Mouse (Mus musculus) heart, embryonic 14.5 days (tissue): ENCODE results near the gene Gm20696. TPM values are rescaled to one million over a fixed set of nuclear protein-coding genes. Genes with fewer than 3 reads are reported as not detected.

Source experiments
- ATAC-seq: fragments of 200-750 bp; cut with Nextera tagmentation; 2 replicates; pipeline ENCODE4 v1.8.0; 2017; ENCODE audit warnings: low read depth, moderate TSS enrichment; ENCODE audit not compliant: insufficient number of reproducible peaks, insufficient read depth, low FRiP score
- H3K27ac ChIP-seq, 2 experiments: fragments of 200-500 bp in 1 of 2; fragments of 300-500 bp in 1 of 2; sonication (generic) in 1 of 2; replicated peaks in 1 of 2; 2 replicates each; pipeline ENCODE4 v1.5.1; 2012 to 2014; ENCODE audit warnings: low read depth in 2 of 2, low read length in 2 of 2, control low read depth in 1 of 2, mild to moderate bottlenecking in 1 of 2, mixed read lengths in 1 of 2; ENCODE audit not compliant: control insufficient read depth in 1 of 2, insufficient read depth in 1 of 2
- H3K27me3 ChIP-seq: fragments of 300-500 bp; sonication (generic); 2 replicates; pipeline ENCODE4 v1.6.1; 2014; ENCODE audit warnings: mild to moderate bottlenecking, low read length, control low read depth; ENCODE audit not compliant: control insufficient read depth, insufficient read depth
- H3K36me3 ChIP-seq: fragments of 300-500 bp; sonication (generic); 2 replicates; pipeline ENCODE4 v1.6.1; 2014; ENCODE audit warnings: mild to moderate bottlenecking, control low read depth, low read length, mixed read lengths; ENCODE audit not compliant: control insufficient read depth, insufficient read depth
- H3K4me1 ChIP-seq, 2 experiments: fragments of 200-500 bp in 1 of 2; fragments of 300-500 bp in 1 of 2; sonication (generic) in 1 of 2; 2 replicates each; pipeline ENCODE4 v1.6.1; 2012 to 2014; ENCODE audit warnings: low read length in 2 of 2, control low read depth in 1 of 2, mixed read lengths in 1 of 2; ENCODE audit not compliant: control insufficient read depth in 2 of 2, insufficient read depth in 2 of 2
- H3K4me2 ChIP-seq: fragments of 300-500 bp; sonication (generic); 2 replicates; pipeline ENCODE4 v1.6.1; 2014; ENCODE audit warnings: mild to moderate bottlenecking, low read length
- H3K4me3 ChIP-seq, 2 experiments: fragments of 200-500 bp in 1 of 2; fragments of 300-500 bp in 1 of 2; sonication (generic) in 1 of 2; 2 replicates each; pipeline ENCODE4 v1.5.1; 2012 to 2014; ENCODE audit warnings: low read length in 2 of 2, mild to moderate bottlenecking in 2 of 2, control low read depth in 1 of 2, low read depth in 1 of 2, moderate library complexity in 1 of 2; ENCODE audit not compliant: control insufficient read depth in 1 of 2, insufficient read depth in 1 of 2
- H3K9ac ChIP-seq: fragments of 300-500 bp; sonication (generic); 2 replicates; pipeline ENCODE4 v1.6.1; 2014; ENCODE audit warnings: mild to moderate bottlenecking, low read length
- H3K9me3 ChIP-seq: fragments of 300-500 bp; sonication (generic); 2 replicates; pipeline ENCODE4 v1.6.1; 2016; ENCODE audit warnings: low read length, control low read depth; ENCODE audit not compliant: control insufficient read depth
- WGBS: fragments of 180-500 bp; shearing (Covaris S2); extraction: QIAGEN DNeasy Blood & Tissue Kit; methylation state at CpG from one replicate; pipeline ENCODE4 v1.1.7; 2014; 5-methylcytosine and 5-hydroxymethylcytosine counted together
- polyA plus RNA-seq: library from polyadenylated mRNA; unstranded; fragments of >200 nt; fragmentation: Nextera tagmentation; extraction: Ambion mirVana; gene quantifications from 2 replicates; pipeline ENCODE4 v1.2.1, GENCODE M21; 2014

Gene Gm20696
- polyA plus RNA-seq, 1 experiment from 2014 or later: 3.9 TPM

DNA sequence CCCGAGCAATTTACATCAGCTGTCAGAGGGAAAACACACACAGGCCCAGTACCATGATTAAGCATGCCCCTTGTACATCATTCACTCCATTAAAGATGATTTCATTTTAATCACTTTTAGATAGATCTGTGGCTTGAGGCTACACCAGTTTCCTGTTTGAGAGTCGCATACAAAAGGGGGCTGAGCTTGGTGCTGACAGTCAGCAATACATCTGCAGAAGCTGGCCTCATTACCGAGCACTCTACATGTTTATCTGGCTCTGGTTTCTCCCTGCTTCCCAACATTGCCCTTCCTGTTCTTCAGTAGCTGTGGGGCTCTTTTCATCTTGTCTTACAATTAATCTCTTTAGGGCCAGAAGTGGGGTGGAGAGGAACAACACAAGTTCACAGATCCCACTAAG is 6.2 kb downstream of the Gm20696 start:
- no peak overlapping the region; a peak in 1 of 4 replicates for H3K27ac ChIP-seq
- no peak for ATAC-seq

DNA sequence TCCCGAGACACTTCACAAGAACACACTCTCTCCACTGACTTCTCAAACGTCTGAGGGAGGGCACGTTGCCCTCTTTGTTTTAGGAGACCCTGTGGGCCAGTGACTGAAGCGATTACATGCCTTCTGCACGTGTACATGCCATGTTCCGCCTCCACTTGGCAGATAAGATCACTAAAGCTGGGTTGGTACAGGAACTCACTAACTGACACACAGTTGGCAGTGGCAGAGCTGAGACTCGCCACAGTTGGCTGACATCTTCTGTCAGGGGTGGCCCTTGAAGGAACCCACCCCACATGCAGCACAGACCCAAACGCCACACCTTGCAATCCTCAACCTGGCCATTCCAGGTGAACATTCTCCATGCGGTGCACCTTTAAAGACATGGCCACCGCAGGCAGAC is 8.0 kb downstream of the Gm20696 start:
- no peak overlapping the region for H3K4me3 ChIP-seq
- H3K36me3 ChIP-seq: no peaks in the 10 kb centered on the region
- no peak overlapping the region for H3K27ac ChIP-seq
- ATAC-seq: no peak
- no peak overlapping the region for H3K9ac ChIP-seq
- no peaks in the 10 kb centered on the region; a peak in 2 of 4 replicates for H3K4me1 ChIP-seq
- no peaks in the 10 kb centered on the region for H3K9me3 ChIP-seq
- H3K27me3 ChIP-seq: no peaks in the 10 kb centered on the region
- H3K4me2 ChIP-seq: no peak overlapping the region
- WGBS: 76% methylated on average over 10 of the region's 10 CpGs

More for the DNA sequence above, 6.2 kb downstream of the Gm20696 start:
- Histone ChIP-seq H3K9ac (no peak overlapping the region), H3K27me3 (no peaks in the 10 kb centered on the region), H3K9me3 (no peaks in the 10 kb centered on the region), H3K4me1 (no peaks in the 10 kb centered on the region), H3K4me3 (no peak overlapping the region), H3K4me2 (no peak overlapping the region), H3K36me3 (no peaks in the 10 kb centered on the region)
- 45% methylated on average over 3 of the region's 3 CpGs for WGBS

- H3K36me3 ChIP-seq: no peaks in the 10 kb centered on the region
- H3K4me1 ChIP-seq: no peaks in the 10 kb centered on the region; a peak in 2 of 4 replicates
- WGBS: 91% methylated on average over 2 of the region's 2 CpGs
These were observed 10.5 kb downstream of the Gm20696 start for GRCm38 (mm10) chr6:99656088-99656487.

GRCm38 (mm10) chr6:99655488-99655887 is 11.1 kb downstream of the Gm20696 start:
- Histone ChIP-seq H3K27ac (no peak overlapping the region), H3K27me3 (no peaks in the 10 kb centered on the region), H3K4me1 (no peaks in the 10 kb centered on the region; a peak in 2 of 4 replicates), H3K9ac (no peak overlapping the region), H3K4me3 (no peak overlapping the region), H3K4me2 (no peak overlapping the region), H3K9me3 (no peaks in the 10 kb centered on the region), H3K36me3 (no peaks in the 10 kb centered on the region)
- 48% methylated on average over 7 of the region's 7 CpGs for WGBS
- ATAC-seq: no peak

More at GRCm38 (mm10) chr6:99656088-99656487, 10.5 kb downstream of the Gm20696 start:
- Histone ChIP-seq H3K4me2 (no peak overlapping the region), H3K27me3 (no peaks in the 10 kb centered on the region), H3K27ac (no peak overlapping the region), H3K9me3 (no peaks in the 10 kb centered on the region), H3K9ac (no peak overlapping the region), H3K4me3 (no peak overlapping the region)
- ATAC-seq: no peak

DNA sequence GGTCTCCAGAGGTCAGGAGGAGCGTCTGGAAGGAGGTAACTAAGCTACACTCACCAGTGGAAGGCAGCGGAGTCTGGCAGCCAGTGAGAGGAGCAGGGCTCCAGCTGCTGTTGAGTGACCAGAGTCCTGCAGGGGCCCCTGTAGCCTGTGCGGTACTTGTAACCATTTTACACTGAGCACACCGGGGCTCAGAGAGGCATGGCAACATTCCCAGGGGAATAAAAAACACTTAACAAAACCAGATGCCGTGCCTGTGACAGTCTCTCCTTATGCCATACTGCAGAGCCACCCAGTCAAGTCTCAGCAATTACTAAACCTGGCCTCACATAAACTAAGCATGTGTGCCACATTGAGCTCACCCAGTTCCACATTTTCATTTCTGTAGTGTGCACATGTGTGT is 12.3 kb downstream of the Gm20696 start:
- H3K4me1 ChIP-seq: no peaks in the 10 kb centered on the region; a peak in 2 of 4 replicates
- H3K9ac ChIP-seq: no peak overlapping the region
- no peaks in the 10 kb centered on the region for H3K27me3 ChIP-seq
- no peaks in the 10 kb centered on the region for H3K36me3 ChIP-seq
- no peak overlapping the region for H3K4me3 ChIP-seq
- H3K27ac ChIP-seq: no peak overlapping the region
- no peaks in the 10 kb centered on the region for H3K9me3 ChIP-seq
- no peak overlapping the region for H3K4me2 ChIP-seq
- ATAC-seq: no peak
- 40% methylated on average over 5 of the region's 5 CpGs for WGBS

DNA sequence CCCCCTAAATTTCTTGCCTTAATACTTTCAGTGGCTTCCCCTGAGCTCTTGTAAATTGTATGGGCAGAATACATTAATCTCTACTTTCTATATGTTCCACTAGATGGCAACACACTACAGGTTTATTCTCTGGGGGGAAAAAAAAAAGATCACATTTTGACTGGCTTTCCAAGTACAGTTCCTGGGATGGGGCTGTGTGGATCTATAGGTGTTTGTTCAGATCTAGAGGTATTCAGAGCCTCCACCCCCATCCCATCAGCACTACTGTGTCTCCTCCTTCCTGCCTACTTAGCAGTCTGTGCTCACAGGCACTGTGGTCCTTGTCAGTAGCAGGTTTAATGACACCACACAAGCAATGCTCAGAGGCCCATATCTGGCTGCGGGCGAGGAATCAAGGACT is 14.3 kb downstream of the Gm20696 start:
- 51% methylated on average over 2 of the region's 2 CpGs for WGBS
- Histone ChIP-seq H3K4me1 (no peaks in the 10 kb centered on the region; a peak in 2 of 4 replicates), H3K4me2 (no peak overlapping the region), H3K4me3 (no peak overlapping the region), H3K9me3 (no peaks in the 10 kb centered on the region), H3K27me3 (no peaks in the 10 kb centered on the region), H3K36me3 (no peaks in the 10 kb centered on the region), H3K27ac (no peak overlapping the region), H3K9ac (no peak overlapping the region)
- ATAC-seq: no peak

DNA sequence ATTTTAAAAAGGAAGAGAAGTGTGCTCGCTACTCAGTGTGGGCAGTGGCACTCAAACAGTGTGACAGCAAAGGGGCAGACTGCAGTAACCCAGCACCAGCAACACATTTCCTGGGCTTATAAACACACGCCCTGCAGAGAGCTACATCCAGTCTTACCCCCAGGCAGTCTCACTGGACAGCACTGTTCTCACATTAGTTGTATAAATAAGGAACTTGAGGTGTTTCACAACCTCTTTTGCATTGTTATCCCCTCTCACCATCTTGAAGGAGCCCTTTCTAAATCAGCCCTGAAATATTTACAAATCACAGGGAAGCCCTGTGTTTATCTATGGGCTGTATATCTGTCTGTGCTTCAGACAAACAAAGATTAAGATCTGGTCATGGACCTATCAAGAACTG is 17.3 kb downstream of the Gm20696 start:
- no peak for ATAC-seq
- Histone ChIP-seq H3K4me3 (no peak overlapping the region), H3K27ac (no peak overlapping the region), H3K4me1 (peaks cover 4 to 8% of the 10 kb centered on the region in 2 experiments), H3K9me3 (0 out of 2 replicates have a peak, but pooled peaks cover 4% of the 10 kb centered on the region), H3K4me2 (no peak overlapping the region), H3K36me3 (no peaks in the 10 kb centered on the region), H3K9ac (no peak overlapping the region), H3K27me3 (no peaks in the 10 kb centered on the region)
- 54% methylated on average over 2 of the region's 2 CpGs for WGBS

- H3K27ac ChIP-seq: no peak overlapping the region
- WGBS: 49% methylated on average over 10 of the region's 10 CpGs
- no peaks in the 10 kb centered on the region for H3K27me3 ChIP-seq
- H3K4me3 ChIP-seq: no peak overlapping the region
- H3K9me3 ChIP-seq: 0 out of 2 replicates have a peak, but pooled peaks cover 4% of the 10 kb centered on the region
- no peak for ATAC-seq
- no peaks in the 10 kb centered on the region for H3K36me3 ChIP-seq
- peaks cover 15 to 16% of the 10 kb centered on the region in 2 experiments for H3K4me1 ChIP-seq
- H3K9ac ChIP-seq: no peak overlapping the region
- H3K4me2 ChIP-seq: no peak overlapping the region
These were observed 20.3 kb downstream of the Gm20696 start for GRCm38 (mm10) chr6:99646344-99646743.
